Mouse (Mus musculus): ENCODE data around the gene Gm49486. TPM values are rescaled to one million over a fixed set of nuclear protein-coding genes. Genes with fewer than 3 reads are reported as not detected.

Gm49486 gene
- total RNA-seq, 2 experiments from 2014 or later = 0.45 to 0.54 TPM

Other genes with a start within 250 kb of the Gm49486 start
- gene H1f0, start 200.9 kb upstream of the Gm49486 start, total RNA-seq (2021) = 100 to 1,000 TPM; 193 to 214 TPM
- under 1 TPM; 0.25 to 0.35 TPM for gene Galr3, start 187.5 kb upstream of the Gm49486 start, total RNA-seq (2021)
- gene Ankrd54, start 166.5 kb upstream of the Gm49486 start, total RNA-seq (2021) = 1 to 10 TPM; 6.1 to 8.6 TPM
- 10 to 100 TPM; 80.0 to 86.2 TPM for gene Eif3l, start 154.2 kb upstream of the Gm49486 start, total RNA-seq (2021)
- gene Micall1, start 120.5 kb upstream of the Gm49486 start, total RNA-seq (2021) = 10 to 100 TPM; 17.4 to 20.4 TPM
- 10 to 100 TPM; 73.5 to 80.9 TPM for gene Polr2f, start 88.4 kb upstream of the Gm49486 start, total RNA-seq (2021)
- 1 to 10 TPM in 1 of 2 experiments, under 1 TPM in 1; 0.54 to 1.1 TPM for gene 1700088E04Rik, start 88.1 kb upstream of the Gm49486 start, total RNA-seq (2021)
- 1 to 10 TPM; 7.6 to 8.1 TPM for gene Sox10, start 64.2 kb upstream of the Gm49486 start, total RNA-seq (2021)
- gene Pick1, start 218 bp upstream of the Gm49486 start, total RNA-seq (2021) = 10 to 100 TPM; 21.4 to 24.8 TPM
- under 1 TPM in 1 of 2 experiments, not detected in 1; 0.14 TPM for gene Slc16a8, start 25.4 kb downstream of the Gm49486 start, total RNA-seq (2021)
- gene Baiap2l2, start 56.1 kb downstream of the Gm49486 start, total RNA-seq (2021) = 1 to 10 TPM; 3.1 to 3.6 TPM
- gene Pla2g6, start 99.0 kb downstream of the Gm49486 start, total RNA-seq (2021) = 1 to 10 TPM; 9.2 to 9.8 TPM
- 1 to 10 TPM; 2.0 to 2.6 TPM for gene Maff, start 117.2 kb downstream of the Gm49486 start, total RNA-seq (2021)
- 10 to 100 TPM; 42.0 to 47.5 TPM for gene Tmem184b, start 174.2 kb downstream of the Gm49486 start, total RNA-seq (2021)
- 10 to 100 TPM; 55.5 to 60.8 TPM for gene Csnk1e, start 226.2 kb downstream of the Gm49486 start, total RNA-seq (2021)

Data from gastrocnemius, postnatal 10 days (tissue).